Comparison of ENCODE assay signal across 15 mouse cellular contexts in genomic region chr9:99183043-99183670, GRCm38 (mm10). TPM values are rescaled to one million over a fixed set of nuclear protein-coding genes. Genes with fewer than 3 reads are reported as not detected.
DNase-seq lines count a peak whose midpoint lies in the region; ATAC-seq and TF ChIP-seq lines count a peak whose summit lies in the region.
"Had no signal": no experiment of that assay in that cellular context is flagged by ENCODE, and none has a peak within 500 bp of the region (broad histone marks: within the 10 kb centered on the region; RNA-seq: fewer than 3 reads in every experiment).

No protein-coding gene starts in this region.

- H3K27ac ChIP-seq in macrophage: peak overlapping the region; percentile 95

- no peaks in the 10 kb centered on the region for H3K36me3 ChIP-seq in C2C12 (ENCODE audit: control insufficient read depth, insufficient read depth)
- no peaks in the 10 kb centered on the region for H3K36me3 ChIP-seq in macrophage (ENCODE audit: inconsistent target)

- no peaks in the 10 kb centered on the region for H3K27me3 ChIP-seq in C2C12 (ENCODE audit: control insufficient read depth, insufficient read depth, insufficient read length)

- WGBS in macrophage (ENCODE audit: missing documents): 8% methylated on average over 7 of the region's 8 CpGs

- H3ac ChIP-seq in C2C12 (ENCODE audit: control insufficient read depth, insufficient read length, low read depth): no peak overlapping the region

- no peaks in the 10 kb centered on the region for H3K79me2 ChIP-seq in C2C12 (ENCODE audit: control insufficient read depth, insufficient read depth)
- H3K79me2 ChIP-seq in macrophage (ENCODE audit: inconsistent target): no peaks in the 10 kb centered on the region

- no peak for ATAC-seq in activated CD4-positive, CD25-positive, alpha-beta regulatory T cell, adult 4 months
- ATAC-seq: midbrain, embryonic 16.5 days had no signal

- no peaks in the 10 kb centered on the region for H3K79me3 ChIP-seq in C2C12 (ENCODE audit: low read depth)

- DNase-seq in heart, adult 18-20 months: peak; percentile 20 to 37
- DNase-seq in heart, postnatal 25 days (ENCODE audit: low spot score): no peak
- peak; percentile 7 to 14 for DNase-seq in heart, postnatal 36 days
- DNase-seq in cerebellum, adult 18-20 months: no peak
- no peak for DNase-seq in layer of hippocampus, postnatal 25 days (ENCODE audit: extremely low spot score in 1 of 2, low spot score in 1 of 2)
- DNase-seq: cerebellum, adult 11 months; kidney, postnatal 10 days had no signal

- intact Hi-C loops in heart, postnatal 25 days (cut with DNase I): no loop called here
- intact Hi-C loops in heart, postnatal 36 days (cut with DNase I): no loop called here

- no peak for TF ChIP-seq CTCF in C2C12 (IDR thresholded peaks at IDR 0.05; ENCODE audit: control insufficient read depth, insufficient read depth, insufficient read length)

- H3K4me3 ChIP-seq in C2C12 (ENCODE audit: insufficient read depth, poor library complexity, severe bottlenecking): no peak overlapping the region
- H3K4me3 ChIP-seq in macrophage (ENCODE audit: inconsistent target): peak overlapping the region; percentile 3; the same call in 1 of the 2 replicates

TF ChIP-seq in C2C12, 6 proteins besides CTCF, POLR2A, EP300 and RAD21:
- TF ChIP-seq MAX (IDR thresholded peaks at IDR 0.05): peak; percentile 32
- TF ChIP-seq CEBPB (IDR thresholded peaks at IDR 0.05; ENCODE audit: low read depth): no peak

RNA-seq across cellular contexts. Expression of gene Pik3cb, which starts 42.7 kb away (rescaled TPM):
- total RNA-seq in heart, adult 18-20 months (2021): 10 to 100 TPM in 1 of 2 experiments, 1 to 10 TPM in 1; 9.4 to 10.7 TPM
- 10 to 100 TPM in 1 of 2 experiments, 1 to 10 TPM in 1; 9.2 to 10.1 TPM for total RNA-seq in heart, postnatal 25 days (2021)
- polyA plus RNA-seq in C2C12 (2012; fragmentation: generic; extraction: Trizol) (3.4 TPM), macrophage (2018) (14.2 to 21.3 TPM (median 19.7 TPM) in 3 replicates)
- 10 to 100 TPM; 10.8 to 11.6 TPM for total RNA-seq in heart, postnatal 36 days (2021)
- 100 to 1,000 TPM in 3 of 26 experiments, 10 to 100 TPM in 23; 30.2 to 120 (median 44.9) TPM for total RNA-seq in macrophage (2018; cell fraction: chromatin; rRNA removed)
- total RNA-seq in macrophage (2018; cell fraction: cytosol; rRNA removed): 10 to 100 TPM; 19.4 to 48.1 (median 24.5) TPM
- 10 to 100 TPM; 34.0 to 72.5 (median 44.1) TPM for total RNA-seq in macrophage (2018; cell fraction: nucleus; rRNA removed)
- polyA plus RNA-seq in activated CD4-positive, CD25-positive, alpha-beta regulatory T cell, adult 4 months (2017; shearing (Covaris generic)): 1 to 10 TPM in 1 of 2 experiments, under 1 TPM in 1; 0.41 to 1.0 TPM
- total RNA-seq in layer of hippocampus, postnatal 25 days (2021): 10 to 100 TPM; 25.3 to 26.7 TPM

RNA-seq across cellular contexts. Expression of gene Faiml, which starts 53.9 kb away (rescaled TPM):
- total RNA-seq in heart, adult 18-20 months (2021): not detected
- not detected for total RNA-seq in heart, postnatal 25 days (2021)
- polyA plus RNA-seq in C2C12 (2012; fragmentation: generic; extraction: Trizol) (not detected), macrophage (2018) (not detected in 3 replicates)
- total RNA-seq in heart, postnatal 36 days (2021): not detected
- total RNA-seq in macrophage (2018; cell fraction: chromatin; rRNA removed): not detected
- total RNA-seq in macrophage (2018; cell fraction: cytosol; rRNA removed): not detected
- total RNA-seq in macrophage (2018; cell fraction: nucleus; rRNA removed): not detected
- polyA plus RNA-seq in activated CD4-positive, CD25-positive, alpha-beta regulatory T cell, adult 4 months (2017; shearing (Covaris generic)): not detected
- total RNA-seq in layer of hippocampus, postnatal 25 days (2021): not detected
- total RNA-seq: heart, postnatal 10 days had no signal
- polyA plus RNA-seq: embryonic facial prominence, embryonic 11.5 days; frontal cortex, adult 2 months; limb, embryonic 11.5 days; midbrain, embryonic 16.5 days had no signal

Comparison
In these comparisons a context has a peak if more than half of its experiments do, and no peak if none do; other contexts are left out.
1. DNase-seq: peak in heart, adult 18-20 months (2 of 2) and heart, postnatal 36 days (2 of 2); none in heart, postnatal 25 days (single experiment), cerebellum, adult 18-20 months (0 of 2) and layer of hippocampus, postnatal 25 days (0 of 2).